Mouse (Mus musculus) intestine, embryonic 16.5 days (tissue): ENCODE results near the gene Mtmr11. TPM values are rescaled to one million over a fixed set of nuclear protein-coding genes. Genes with fewer than 3 reads are reported as not detected.
"Not testable (repeated sequence)": the region's sequence is repeated elsewhere in the genome, so short reads cannot be mapped to it uniquely, and the experiment has no call there.

Experiments
- ATAC-seq: fragments of 200-750 bp; cut with Nextera tagmentation; 2 replicates; pipeline ENCODE4 v1.8.0; 2017; ENCODE audit warnings: moderate TSS enrichment, moderate library complexity
- H3K27ac ChIP-seq: fragments of 300-500 bp; sonication (generic); 2 replicates; pipeline ENCODE4 v1.5.1; 2014; ENCODE audit warnings: mild to moderate bottlenecking, low read length
- H3K27me3 ChIP-seq: fragments of 300-500 bp; sonication (generic); replicated peaks from 2 replicates; pipeline ENCODE4 v1.6.1; 2014; ENCODE audit warnings: low read length, control low read depth, mixed read lengths; ENCODE audit not compliant: control insufficient read depth, insufficient read depth
- H3K36me3 ChIP-seq: fragments of 300-500 bp; sonication (generic); 2 replicates; pipeline ENCODE4 v1.6.1; 2014; ENCODE audit warnings: low read length, control low read depth; ENCODE audit not compliant: control insufficient read depth, insufficient read depth
- H3K4me1 ChIP-seq: fragments of 300-500 bp; sonication (generic); 2 replicates; pipeline ENCODE4 v1.6.1; 2014; ENCODE audit warnings: low read length, control low read depth, mixed read lengths; ENCODE audit not compliant: control insufficient read depth, insufficient read depth
- H3K4me2 ChIP-seq: fragments of 300-500 bp; sonication (generic); 2 replicates; pipeline ENCODE4 v1.6.1; 2014; ENCODE audit warnings: low read depth, low read length, control low read depth
- H3K4me3 ChIP-seq: fragments of 300-500 bp; sonication (generic); 2 replicates; pipeline ENCODE4 v1.5.1; 2014; ENCODE audit warnings: mild to moderate bottlenecking, low read length
- H3K9ac ChIP-seq: fragments of 300-500 bp; sonication (generic); 2 replicates; pipeline ENCODE4 v1.6.1; 2014; ENCODE audit warnings: low read depth, low read length
- H3K9me3 ChIP-seq: fragments of 300-500 bp; sonication (generic); 2 replicates; pipeline ENCODE4 v1.6.1; 2016; ENCODE audit warnings: low read length, control low read depth; ENCODE audit not compliant: control insufficient read depth
- WGBS: fragments of 180-500 bp; shearing (Covaris S2); extraction: QIAGEN DNeasy Blood & Tissue Kit; methylation state at CpG from one replicate; pipeline ENCODE4 v1.1.7; 2014; 5-methylcytosine and 5-hydroxymethylcytosine counted together
- polyA plus RNA-seq: library from polyadenylated mRNA; unstranded; fragments of >200 nt; fragmentation: Nextera tagmentation; extraction: Ambion mirVana; gene quantifications from 2 replicates; pipeline ENCODE4 v1.2.1, GENCODE M21; 2015

Gene Mtmr11
- polyA plus RNA-seq, 1 experiment from 2014 or later = 24.5 TPM

DNA sequence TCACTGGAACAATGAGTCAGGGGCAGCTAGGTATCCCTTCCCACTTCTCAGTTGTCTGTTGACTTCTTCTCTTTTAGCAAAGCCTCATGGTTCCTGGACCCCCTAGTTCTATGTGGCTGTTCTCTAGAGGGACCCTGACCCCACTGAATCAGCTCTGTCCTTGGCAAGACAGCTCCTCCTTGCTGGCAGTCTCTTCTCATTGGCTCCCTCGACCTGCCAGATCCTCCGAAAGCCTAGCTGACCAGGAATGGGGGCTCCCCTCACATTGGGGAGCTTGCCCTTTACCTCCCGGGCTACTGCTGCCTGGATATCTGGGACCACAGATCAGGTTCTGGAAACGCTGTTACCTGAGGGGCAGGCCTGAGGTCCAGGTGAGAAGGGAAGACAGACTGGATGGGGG is 8.5 kb downstream of the Mtmr11 start:
- no peaks in the 10 kb centered on the region for H3K27me3 ChIP-seq
- no peak overlapping the region for H3K4me2 ChIP-seq
- 91% methylated on average over 4 of the region's 4 CpGs for WGBS
- no peak for ATAC-seq
- H3K4me1 ChIP-seq = peaks cover 15% of the 10 kb centered on the region
- no peaks in the 10 kb centered on the region for H3K9me3 ChIP-seq
- peaks cover 10% of the 10 kb centered on the region; the same call in 1 of the 2 replicates for H3K36me3 ChIP-seq
- H3K9ac ChIP-seq = peak overlapping the region; percentile 27; the same call in 1 of the 2 replicates
- H3K27ac ChIP-seq = peak overlapping the region; percentile 97; the same call in 1 of the 2 replicates
- no peak overlapping the region for H3K4me3 ChIP-seq

DNA sequence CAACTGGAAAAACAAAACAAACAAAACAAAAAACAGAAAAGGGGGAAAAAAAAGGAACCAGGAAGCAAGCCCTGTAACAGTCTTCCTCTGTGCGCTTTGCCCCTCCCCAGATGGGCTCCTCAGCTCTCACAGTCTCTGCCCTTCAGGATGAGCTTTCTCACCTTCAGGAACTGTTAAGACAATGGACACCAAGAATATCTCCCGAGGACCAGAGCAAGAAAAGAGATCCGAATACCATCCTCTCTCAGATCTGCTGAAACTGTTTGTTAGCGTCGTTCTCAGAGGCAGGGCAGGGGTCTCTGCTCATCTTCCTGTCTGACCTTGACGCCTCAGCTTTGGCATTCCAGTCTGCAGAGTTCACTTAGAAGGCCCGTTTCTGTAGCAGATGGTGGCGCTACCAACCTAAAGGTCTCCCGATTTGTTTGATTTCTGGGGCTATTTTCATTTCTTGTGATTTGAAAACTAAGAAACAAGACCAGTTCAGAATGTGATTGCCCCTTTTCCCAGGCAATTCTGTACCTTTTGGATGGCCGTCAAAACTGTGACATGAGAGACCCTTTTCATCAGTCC is 9.3 kb downstream of the Mtmr11 start:
- H3K4me1 ChIP-seq = peaks cover 15% of the 10 kb centered on the region
- peaks cover 10% of the 10 kb centered on the region; the same call in 1 of the 2 replicates for H3K36me3 ChIP-seq
- peak overlapping the region; percentile 69 for H3K4me2 ChIP-seq
- whole genome bisulfite sequencing = 61% methylated on average over 10 of the region's 10 CpGs
- peak overlapping the region; percentile 89 for H3K4me3 ChIP-seq
- H3K27ac ChIP-seq = peak overlapping the region; percentile 97
- no peaks in the 10 kb centered on the region for H3K9me3 ChIP-seq
- peak overlapping the region; percentile 82 for H3K9ac ChIP-seq
- ATAC-seq = no peak
- H3K27me3 ChIP-seq = no peaks in the 10 kb centered on the region

DNA sequence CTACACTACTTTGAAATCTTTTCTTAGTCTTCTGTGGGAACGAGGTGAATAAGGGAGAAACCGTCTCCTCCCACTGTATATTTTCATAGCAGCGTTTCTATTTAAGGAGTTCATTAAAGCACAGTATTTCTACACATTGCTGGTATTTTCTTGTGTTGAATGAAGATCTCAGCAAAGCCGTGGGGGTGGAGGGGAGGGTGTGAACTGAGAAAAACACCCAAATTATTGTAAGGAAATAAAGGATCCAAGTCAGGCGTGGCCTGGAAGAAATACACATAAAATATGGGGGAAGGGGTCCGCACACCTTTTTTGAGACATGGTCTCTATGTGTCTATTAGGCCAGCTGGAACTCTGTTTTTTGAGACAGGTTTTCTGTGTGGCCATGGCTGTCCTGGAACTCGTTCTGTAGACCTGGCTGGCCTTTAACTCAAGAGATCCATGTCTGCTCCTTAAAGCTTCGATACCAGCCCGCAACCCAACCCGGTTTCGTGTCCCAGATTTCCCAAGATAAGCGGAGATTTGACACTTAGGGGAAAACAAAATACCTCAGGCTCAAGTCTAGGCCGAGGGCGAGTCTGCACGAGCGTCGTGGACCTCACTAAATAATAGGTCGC is 9.9 kb downstream of the Mtmr11 start:
- no peaks in the 10 kb centered on the region for H3K27me3 ChIP-seq
- peaks cover 10% of the 10 kb centered on the region; the same call in 1 of the 2 replicates for H3K36me3 ChIP-seq
- peak overlapping the region; percentile 69 for H3K4me2 ChIP-seq
- H3K4me1 ChIP-seq = peaks cover 15% of the 10 kb centered on the region
- peak; percentile 24 for ATAC-seq
- WGBS = 17% methylated on average over 18 of the region's 18 CpGs
- H3K4me3 ChIP-seq = peak overlapping the region; percentile 89
- H3K27ac ChIP-seq = peak overlapping the region; percentile 97
- peak overlapping the region; percentile 82 for H3K9ac ChIP-seq
- H3K9me3 ChIP-seq = no peaks in the 10 kb centered on the region

DNA sequence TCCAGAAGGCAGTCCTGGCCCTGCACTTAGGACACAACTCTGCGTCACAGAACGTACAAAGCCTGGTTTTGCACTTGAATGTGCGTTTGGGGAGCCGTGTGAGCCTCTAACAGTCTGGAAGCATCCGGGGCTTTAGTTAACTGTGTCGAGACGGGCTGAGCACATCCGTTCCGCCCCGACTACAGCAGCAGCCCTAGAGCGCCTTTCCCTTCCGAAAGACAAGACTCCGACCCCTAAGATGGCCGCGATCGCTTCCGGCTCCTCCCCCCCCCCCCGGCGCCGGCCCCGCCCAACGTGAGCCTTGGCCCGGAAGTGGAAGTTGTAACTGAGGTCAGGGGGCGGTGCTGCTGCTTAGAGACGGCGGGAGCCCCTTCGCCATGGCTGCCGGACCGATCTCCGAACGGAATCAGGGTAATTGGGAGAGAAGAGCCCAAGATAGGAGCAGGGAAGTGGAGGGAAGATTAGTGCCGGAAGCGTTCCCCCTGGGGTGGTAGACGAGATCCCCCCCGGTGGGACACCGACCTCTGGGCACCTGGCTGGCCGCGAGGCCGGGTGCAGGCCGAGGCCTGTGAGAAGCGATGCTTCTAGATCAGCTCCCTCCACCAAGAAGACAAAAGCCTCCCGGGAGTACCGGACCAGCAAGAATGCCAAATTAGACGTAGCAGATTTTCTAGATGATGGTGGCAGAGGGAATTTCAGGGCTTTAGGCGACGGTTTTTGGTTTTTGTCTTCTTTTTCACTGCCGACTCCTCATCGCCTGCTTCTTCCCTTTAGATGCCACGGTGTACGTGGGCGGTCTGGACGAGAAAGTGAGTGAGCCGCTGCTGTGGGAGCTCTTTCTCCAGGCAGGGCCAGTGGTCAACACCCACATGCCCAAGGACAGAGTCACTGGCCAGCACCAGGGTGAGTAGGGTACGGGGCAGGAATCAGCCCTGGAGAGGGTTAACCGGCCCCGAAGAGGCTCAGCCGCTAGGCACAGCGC is 10.7 kb downstream of the Mtmr11 start, which contains the start of gene Sf3b4:
Sf3b4 (plus strand) TSS at position 136 of the 982 bp plus-strand sequence.
- under 1% methylated on average over 57 of the region's 58 CpGs for WGBS
- H3K9ac ChIP-seq = peak within 1 kb of the TSS; percentile 82
- peak within 1 kb of the TSS; percentile 92 for H3K4me2 ChIP-seq
- H3K36me3 ChIP-seq = peaks cover 10% of the 10 kb centered on the region; the same call in 1 of the 2 replicates
- H3K9me3 ChIP-seq = no peaks in the 10 kb centered on the region
- H3K27ac ChIP-seq = peak within 1 kb of the TSS; percentile 97
- no peaks in the 10 kb centered on the region for H3K27me3 ChIP-seq
- H3K4me3 ChIP-seq = peak within 1 kb of the TSS; percentile 89
- H3K4me1 ChIP-seq = peaks cover 15% of the 10 kb centered on the region
- peak; percentile 93 for ATAC-seq

DNA sequence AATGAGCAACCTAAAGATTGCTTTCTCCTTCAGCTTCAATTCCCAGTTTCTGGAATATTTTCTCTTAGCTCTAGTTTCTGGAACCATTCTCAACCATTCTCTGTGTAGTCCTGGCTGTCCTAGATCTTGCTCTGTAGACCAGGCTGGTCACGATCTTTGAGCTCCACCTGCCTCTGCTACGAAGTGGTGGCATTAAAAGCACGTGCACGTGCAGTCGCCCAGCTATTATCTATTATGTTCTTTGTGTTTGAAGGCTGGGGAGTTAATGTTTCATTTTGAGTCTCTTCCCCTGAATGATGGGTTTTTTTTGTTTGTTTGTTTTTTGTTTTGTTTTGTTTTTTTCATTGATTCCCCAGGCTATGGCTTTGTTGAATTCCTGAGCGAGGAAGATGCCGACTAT is 11.4 kb downstream of the Mtmr11 start:
- Histone ChIP-seq H3K36me3 (peaks cover 10% of the 10 kb centered on the region; the same call in 1 of the 2 replicates), H3K9me3 (no peaks in the 10 kb centered on the region), H3K27me3 (no peaks in the 10 kb centered on the region), H3K4me1 (peaks cover 15% of the 10 kb centered on the region), H3K27ac (no peak overlapping the region; the same call in 1 of the 2 replicates), H3K9ac (peak overlapping the region; percentile 82), H3K4me3 (peak overlapping the region; percentile 89), H3K4me2 (peak overlapping the region; percentile 92)
- 39% methylated on average over 7 of the region's 7 CpGs for WGBS
- no peak for ATAC-seq

DNA sequence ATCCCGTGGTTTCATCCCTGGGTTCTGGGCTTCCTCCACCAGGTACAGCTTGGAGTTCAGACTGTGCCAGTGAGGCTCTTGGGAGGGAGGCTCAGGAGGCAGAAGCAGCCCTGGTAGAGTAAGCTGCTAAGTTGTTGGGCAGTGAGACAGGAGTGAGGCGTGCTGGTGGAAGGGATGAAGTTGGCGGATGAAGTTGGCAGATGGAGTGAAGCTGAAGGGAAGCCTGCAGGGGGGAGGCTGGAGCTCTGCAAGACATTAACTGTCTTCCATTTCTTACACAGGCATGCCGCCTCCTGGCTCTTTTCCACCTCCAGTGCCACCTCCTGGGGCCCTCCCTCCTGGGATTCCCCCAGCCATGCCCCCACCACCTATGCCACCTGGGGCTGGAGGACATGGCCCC is 12.2 kb downstream of the Mtmr11 start:
- H3K9me3 ChIP-seq, H3K9ac ChIP-seq, H3K4me2 ChIP-seq, H3K27me3 ChIP-seq, H3K4me3 ChIP-seq, ATAC-seq, H3K27ac ChIP-seq: not testable (repeated sequence)
- H3K4me1 ChIP-seq = peaks cover 15% of the 10 kb centered on the region
- WGBS = 78% methylated on average over 4 of the region's 4 CpGs
- H3K36me3 ChIP-seq = peaks cover 10% of the 10 kb centered on the region; the same call in 1 of the 2 replicates

DNA sequence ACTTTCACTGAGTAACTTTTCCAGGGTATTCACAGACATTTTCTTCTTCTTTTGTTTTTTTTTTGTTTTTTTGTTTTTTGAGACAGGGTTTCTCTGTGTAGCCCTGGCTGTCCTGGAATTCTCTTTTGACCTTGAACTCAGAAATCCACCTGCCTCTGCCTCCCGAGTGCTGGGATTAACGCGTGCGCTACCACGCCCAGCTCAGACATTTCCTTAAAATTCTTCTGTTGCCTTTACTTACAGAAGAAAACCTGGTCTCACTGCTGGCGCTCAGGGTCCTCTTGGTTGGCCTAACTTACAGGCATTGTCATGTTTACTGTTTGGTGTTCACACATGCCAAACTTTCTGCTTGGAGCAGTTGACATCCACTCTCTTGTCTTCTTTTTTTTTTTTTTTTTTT is 13.4 kb downstream of the Mtmr11 start:
- no peak for ATAC-seq
- Histone ChIP-seq H3K9ac (no peak overlapping the region), H3K4me3 (no peak overlapping the region), H3K27me3 (no peaks in the 10 kb centered on the region), H3K4me2 (no peak overlapping the region), H3K27ac (no peak overlapping the region), H3K36me3 (peaks cover 7% of the 10 kb centered on the region; the same call in 1 of the 2 replicates), H3K4me1 (peaks cover 15% of the 10 kb centered on the region), H3K9me3 (no peaks in the 10 kb centered on the region)
- 90% methylated on average over 6 of the region's 6 CpGs for WGBS

DNA sequence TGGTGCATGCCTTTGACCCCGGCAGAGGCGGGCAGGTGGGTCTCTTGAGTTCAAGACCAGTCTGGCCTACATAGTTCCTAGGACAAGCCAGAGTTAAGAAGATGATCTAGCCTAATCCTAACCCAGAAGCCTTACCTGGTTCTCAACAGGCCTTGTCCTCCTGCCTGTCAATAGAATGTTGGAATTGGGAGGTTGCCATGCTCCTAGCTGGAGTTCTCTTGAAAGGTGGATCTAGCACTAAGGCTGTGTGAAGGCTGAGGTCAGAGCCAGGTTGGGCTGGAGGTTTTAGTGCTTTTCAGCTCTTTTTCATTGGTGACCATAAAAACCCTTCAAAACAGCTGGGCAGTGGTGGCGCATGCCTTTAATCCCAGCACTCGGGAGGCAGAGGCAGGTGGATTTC is 16.6 kb downstream of the Mtmr11 start:
- H3K4me3 ChIP-seq = no peak overlapping the region
- H3K4me1 ChIP-seq = peaks cover 7% of the 10 kb centered on the region; the same call in 1 of the 2 replicates
- ATAC-seq = no peak
- no peak overlapping the region for H3K9ac ChIP-seq
- no peaks in the 10 kb centered on the region for H3K27me3 ChIP-seq
- no peak overlapping the region for H3K4me2 ChIP-seq
- no peaks in the 10 kb centered on the region for H3K9me3 ChIP-seq
- peaks cover 7% of the 10 kb centered on the region; the same call in 1 of the 2 replicates for H3K36me3 ChIP-seq
- no peak overlapping the region for H3K27ac ChIP-seq
- 83% methylated on average over 4 of the region's 4 CpGs for WGBS

DNA sequence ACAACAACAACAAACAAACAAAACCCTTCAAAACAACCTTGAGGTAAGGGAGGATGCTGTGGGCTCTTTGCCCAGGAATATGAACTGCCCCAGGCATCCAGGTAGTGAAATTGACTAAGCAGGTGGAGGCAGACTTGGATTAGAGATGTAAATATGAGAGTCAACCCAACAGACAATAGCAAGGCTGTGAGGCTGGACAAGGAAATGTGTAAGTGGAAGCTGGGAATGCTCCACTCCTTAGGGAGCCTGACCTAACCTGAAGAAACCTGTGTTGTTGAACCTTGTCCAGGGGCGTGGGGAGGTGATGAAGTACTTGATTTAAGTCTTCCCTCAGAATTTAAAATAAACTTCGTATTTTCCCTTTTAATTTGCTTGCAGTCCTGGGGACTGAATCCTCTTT is 17.1 kb downstream of the Mtmr11 start:
- Histone ChIP-seq H3K9ac (no peak overlapping the region; the same call in 1 of the 2 replicates), H3K27me3 (no peaks in the 10 kb centered on the region), H3K9me3 (no peaks in the 10 kb centered on the region), H3K4me2 (no peak overlapping the region), H3K36me3 (peaks cover 7% of the 10 kb centered on the region; the same call in 1 of the 2 replicates), H3K4me1 (peaks cover 7% of the 10 kb centered on the region; the same call in 1 of the 2 replicates), H3K27ac (no peak overlapping the region), H3K4me3 (no peak overlapping the region)
- no peak for ATAC-seq
- 76% methylated on average over 2 of the region's 2 CpGs for whole genome bisulfite sequencing
